Mouse (Mus musculus) brain, adult 2 months (tissue): ENCODE measurements around the gene Kcnip3.

ENCODE experiments used
- DNase-seq: peaks from one replicate; pipeline ENCODE4 v3.0.0; 2011; ENCODE audit warnings: low read depth, low spot score

The Kcnip3 gene

GRCm38 (mm10) chr2:127522006-127522441 is at the start of gene Kcnip3:
TSS of gene Kcnip3 (minus strand) at chr2:127522094.
- peak; percentile 98 for DNase-seq

GRCm38 (mm10) chr2:127559070-127559966 is 37.4 kb upstream of the Kcnip3 start:
- DNase-seq, result peak; percentile 96

GRCm38 (mm10) chr2:127551078-127551477 is 29.2 kb upstream of the Kcnip3 start:
- DNase-seq, result peak; percentile 88

DNA sequence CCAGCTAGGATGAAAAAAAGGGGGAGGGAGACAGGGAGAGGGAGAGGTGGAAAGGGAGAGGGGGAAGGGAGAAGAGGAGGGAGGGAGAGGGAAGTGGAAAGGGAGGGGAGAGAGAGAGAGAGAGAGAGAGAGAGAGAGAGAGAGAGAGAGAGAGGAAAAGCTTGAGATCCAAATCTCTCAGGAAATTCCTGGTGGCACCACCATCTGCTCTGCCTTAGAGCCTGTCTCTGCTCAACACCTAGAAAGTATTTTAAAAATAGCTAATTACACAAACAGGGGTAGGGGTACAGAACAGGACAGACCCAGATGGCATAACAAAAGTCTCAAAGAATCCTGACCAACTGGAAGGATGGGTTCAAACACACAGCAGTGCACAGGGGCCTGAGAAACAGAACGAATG is 28.6 kb upstream of the Kcnip3 start:
- peak; percentile 78 for DNase-seq

- DNase-seq, result peak; percentile 55
These were observed 27.8 kb upstream of the Kcnip3 start for GRCm38 (mm10) chr2:127549711-127550110.

- no peak for DNase-seq
These were observed 26.6 kb upstream of the Kcnip3 start for GRCm38 (mm10) chr2:127548342-127549074.

DNA sequence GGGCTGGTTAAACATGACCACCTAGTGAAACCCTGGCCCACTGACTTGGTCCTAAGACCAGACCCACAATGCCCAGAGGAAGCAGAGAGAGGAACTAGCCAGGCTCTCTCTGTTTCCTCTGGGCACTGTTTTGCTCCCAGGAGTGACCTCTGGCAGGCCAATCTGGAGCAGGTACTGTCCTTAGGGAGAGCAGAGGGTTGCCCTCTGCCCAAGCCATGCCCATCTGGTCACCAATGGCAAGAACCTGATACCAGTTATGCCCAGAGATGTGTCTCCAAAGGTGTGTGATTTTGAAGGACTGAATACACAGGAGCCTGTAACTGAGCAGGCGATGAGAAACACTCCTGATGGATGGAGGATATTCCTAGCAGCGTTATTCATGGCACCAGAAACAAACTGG is 19.8 kb upstream of the Kcnip3 start:
- DNase-seq, result peak; percentile 31

- no peak for DNase-seq
These were observed 19.3 kb upstream of the Kcnip3 start, which contains the start of gene Prom2 for GRCm38 (mm10) chr2:127541185-127541584. TSS of gene Prom2 (minus strand) at chr2:127541467.

- peak; percentile 80 for DNase-seq
These were observed 17.6 kb upstream of the Kcnip3 start for GRCm38 (mm10) chr2:127539494-127539893.

DNA sequence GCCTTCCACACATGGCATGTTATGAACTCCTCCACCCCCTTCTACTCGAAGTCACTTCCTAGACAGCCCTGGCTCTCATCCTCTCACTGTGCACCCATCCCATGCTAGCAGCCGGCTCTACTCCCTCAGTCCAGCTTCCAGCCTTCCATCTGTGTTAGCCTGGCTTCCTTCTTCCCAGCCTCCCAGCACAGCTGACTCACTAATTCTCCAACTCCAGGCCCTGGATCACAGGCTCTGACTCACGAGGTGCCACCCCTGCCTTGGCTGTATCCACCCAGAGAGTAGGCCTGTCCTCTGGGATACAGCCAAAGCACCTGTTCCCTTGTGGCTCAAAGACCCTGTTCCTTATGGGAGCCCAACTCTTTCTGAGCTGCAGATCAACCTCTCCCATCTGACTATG is 15.7 kb upstream of the Kcnip3 start:
- peak; percentile 93 for DNase-seq

- peak; percentile 89 for DNase-seq
These were observed 13.5 kb upstream of the Kcnip3 start for GRCm38 (mm10) chr2:127535363-127535762.

- no peak for DNase-seq
These were observed 10.5 kb upstream of the Kcnip3 start for GRCm38 (mm10) chr2:127532379-127532778.

GRCm38 (mm10) chr2:127531592-127531991 is 9.7 kb upstream of the Kcnip3 start:
- no peak for DNase-seq

DNA sequence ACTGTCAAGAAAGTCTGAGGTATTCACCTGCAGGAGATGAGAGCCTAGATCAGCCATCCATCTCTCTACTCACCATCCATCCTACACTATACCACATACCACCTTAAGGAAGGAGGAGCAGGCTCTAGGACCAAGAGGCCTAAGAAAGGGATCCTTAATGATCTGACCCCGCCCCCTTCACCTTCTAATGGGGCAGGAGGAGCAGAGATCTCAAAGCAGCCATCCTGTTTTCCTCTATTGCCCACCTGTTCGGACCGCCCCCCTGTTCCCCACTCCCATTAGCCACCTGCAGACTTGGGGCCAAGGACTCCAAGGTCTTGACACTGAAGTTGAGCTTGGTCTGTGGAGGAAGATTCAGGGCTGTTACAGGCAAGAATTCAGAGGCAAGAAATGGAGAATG is 8.5 kb upstream of the Kcnip3 start:
- DNase-seq, result no peak

DNA sequence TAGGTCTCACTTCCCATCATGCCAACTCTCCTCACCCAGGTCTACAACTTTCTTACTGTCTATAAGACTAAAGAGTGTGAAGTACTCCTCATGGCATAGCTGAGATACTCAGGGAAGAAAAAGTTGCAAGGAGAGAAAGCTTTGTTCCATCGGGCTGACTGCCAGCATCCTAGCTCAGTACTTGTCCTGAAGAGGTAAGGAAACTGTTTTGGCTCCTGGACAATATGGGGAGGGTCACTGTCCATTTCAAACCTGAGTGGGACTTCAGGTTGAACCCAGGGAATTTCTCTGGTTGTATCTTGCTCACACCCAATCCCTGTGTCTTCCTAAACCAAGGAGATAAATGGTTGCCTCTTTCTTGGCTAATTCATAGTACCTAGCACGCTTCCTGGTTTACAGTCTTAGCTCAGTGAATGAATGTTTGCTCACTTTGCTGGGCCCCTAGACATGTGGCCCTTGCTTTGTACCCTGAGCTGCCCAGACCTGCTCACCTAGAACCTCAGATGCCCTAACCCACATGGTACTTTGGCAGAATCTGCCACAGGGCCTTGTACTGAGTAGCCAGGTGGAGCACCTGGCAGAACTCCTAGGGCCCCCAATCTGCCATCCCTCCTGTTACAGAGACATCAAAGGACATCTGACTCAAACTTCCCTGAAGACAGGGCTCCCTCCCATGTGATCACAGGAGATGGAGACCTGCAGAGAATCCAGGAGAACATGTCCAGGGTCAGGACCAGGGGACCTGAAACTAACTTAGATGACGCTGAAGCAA is 3.3 kb upstream of the Kcnip3 start:
- peak; percentile 89 for DNase-seq

- peak; percentile 91 for DNase-seq
These were observed 2.2 kb upstream of the Kcnip3 start for GRCm38 (mm10) chr2:127523950-127524729.

DNA sequence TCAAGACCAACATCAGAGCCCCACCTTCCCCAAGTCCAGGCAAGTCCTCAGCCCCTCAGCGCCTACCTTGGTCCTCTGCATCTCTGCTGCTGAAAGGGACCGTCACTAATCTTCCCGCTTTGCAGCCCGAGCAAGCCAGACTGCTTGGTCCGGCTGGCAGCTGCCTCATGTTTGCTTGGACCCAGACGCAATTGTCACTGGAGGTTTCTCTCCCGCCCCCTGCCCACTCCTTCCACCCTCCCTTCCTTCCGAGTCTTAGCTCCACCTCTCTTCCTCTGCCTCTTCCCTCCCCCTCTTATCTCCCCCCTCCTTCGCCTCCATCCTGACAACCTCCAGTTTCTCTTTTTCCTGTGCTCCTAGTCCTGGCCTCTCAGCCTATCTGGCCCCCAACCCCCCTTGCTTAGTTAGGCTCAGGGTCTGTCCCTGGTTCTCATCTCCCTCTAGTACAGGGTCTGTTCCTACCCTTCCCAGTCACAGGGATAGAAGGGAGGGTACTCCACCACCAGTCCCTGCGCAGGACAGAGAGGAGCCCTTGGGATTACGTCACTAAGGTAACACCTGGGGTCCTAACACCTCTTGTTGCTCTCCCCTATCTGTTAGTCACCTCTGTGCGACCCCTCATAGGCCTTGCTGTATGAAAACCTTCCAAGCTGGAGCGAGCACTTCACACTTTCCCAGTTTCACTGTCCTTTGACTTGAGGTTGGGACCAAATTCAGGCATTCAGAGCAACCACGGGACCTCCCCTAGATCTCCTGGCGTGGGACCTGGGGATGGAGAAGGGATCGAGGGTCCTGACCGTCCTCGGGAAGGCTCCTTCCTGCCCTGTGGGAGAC is 505 bp downstream of the Kcnip3 start:
- peak; percentile 97 for DNase-seq

DNA sequence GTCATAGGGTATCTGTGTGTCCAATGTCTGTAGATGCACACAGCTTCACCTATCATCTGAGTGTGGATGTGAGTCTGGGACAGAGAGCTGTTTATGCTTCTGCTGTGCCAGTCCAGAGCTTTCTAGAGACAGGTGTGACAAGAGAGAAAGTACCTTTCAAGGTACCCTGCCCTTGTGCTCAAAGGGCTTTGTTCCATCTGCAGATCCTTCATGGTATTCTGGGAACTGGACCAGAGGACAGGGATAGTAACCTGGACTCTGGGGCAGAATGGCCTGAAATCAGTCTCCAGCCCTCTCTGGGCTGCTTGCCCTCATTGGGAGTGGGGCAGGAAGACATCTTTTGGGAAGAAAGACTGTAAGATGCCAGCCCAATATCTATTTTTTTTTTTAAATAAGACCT is 1.8 kb downstream of the Kcnip3 start:
- DNase-seq, result peak; percentile 60

DNA sequence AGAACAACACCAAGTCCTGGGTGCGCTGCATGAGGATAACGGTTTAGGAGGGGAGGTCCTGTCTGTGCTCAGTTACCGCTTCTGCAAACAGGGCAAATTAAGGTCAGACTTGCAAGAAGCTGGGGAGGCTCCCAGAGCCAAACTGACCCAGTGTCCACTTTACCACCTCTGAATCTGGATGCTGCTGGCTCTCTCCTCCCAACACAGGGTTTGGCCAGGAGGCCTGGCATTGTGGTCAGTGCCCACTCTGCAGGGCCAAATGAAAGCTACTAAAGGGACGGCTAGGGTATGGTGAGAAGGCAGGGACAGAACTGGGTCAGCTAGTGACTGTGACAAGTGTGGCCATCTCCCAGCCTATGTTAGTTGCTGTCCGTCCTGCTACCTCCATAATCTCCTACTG is 2.6 kb downstream of the Kcnip3 start:
- no peak for DNase-seq

GRCm38 (mm10) chr2:127518831-127519230 is 3.1 kb downstream of the Kcnip3 start:
- no peak for DNase-seq
